Mouse (Mus musculus) spleen, adult 10 weeks (tissue): ENCODE data around the gene Pex10. TPM values are rescaled to one million over a fixed set of nuclear protein-coding genes. Genes with fewer than 3 reads are reported as not detected.

Source experiments
- polyA plus RNA-seq: library from polyadenylated mRNA; stranded (reverse); fragments of 350-450 nt; fragmentation: Illumina TruSeq; extraction: RNeasy Lipid Tissue Mini Kit (QIAGEN cat#74804); gene quantifications from one replicate; pipeline ENCODE4 v1.2.3, GENCODE M21; 2015; ENCODE audit warnings: low replicate concordance; ENCODE audit not compliant: insufficient read depth

Pex10 gene
- polyA plus RNA-seq = 6.9 TPM

DNA sequence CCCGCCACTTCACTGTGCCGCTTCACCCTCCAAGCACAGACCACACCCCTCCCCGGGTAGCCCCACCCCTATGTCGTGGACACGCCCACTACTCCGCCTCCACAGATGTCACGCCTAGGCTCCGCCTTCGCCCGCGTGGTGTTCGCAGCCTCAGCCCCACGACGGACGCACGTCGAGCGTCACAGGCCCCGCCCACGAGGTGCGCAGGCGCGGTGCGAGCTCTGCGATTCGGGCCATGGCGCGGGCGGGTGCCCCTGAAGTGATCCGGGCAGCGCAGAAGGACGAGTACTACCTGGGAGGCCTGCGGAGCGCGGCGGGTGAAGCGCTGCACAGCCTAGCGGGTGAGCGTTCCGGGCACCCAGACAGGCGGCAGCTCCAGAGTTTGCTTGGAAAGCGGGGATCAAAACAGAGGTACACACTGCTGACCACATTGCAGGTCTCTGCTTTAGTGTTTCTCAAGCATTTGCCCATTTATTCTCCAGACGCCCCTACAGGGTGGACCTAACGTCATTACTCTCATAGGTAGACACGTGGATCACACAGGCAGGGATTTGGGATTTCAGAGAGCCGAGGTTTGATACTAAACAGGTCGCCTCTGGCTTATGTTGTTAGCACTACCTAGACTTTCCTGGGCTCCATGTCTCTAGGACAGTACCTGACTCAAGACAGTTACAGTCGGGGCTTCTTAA lies at the start of gene Pex10:
Gene Pex10 (plus strand): TSS at position 183 of the 689 bp plus-strand sequence.

DNA sequence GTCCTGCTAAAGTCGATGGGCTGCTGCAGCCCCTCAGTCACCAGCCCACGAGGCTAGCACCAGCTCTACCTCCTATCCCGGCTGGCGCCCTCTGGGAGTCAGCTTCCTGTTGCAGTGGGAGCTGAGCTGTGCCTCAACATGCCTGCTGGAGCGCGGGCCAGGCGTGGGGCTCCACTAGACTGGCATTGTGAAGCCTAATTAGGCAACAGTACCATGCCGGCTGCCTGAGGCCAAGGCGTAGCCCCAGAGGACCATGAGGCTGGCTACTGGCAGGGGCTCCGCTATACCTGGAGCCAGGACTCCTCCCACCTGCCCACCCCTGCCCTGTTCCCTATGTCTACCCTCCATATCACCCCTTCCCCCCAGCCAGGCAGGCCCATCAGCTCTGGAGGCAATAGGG lies 10.1 kb upstream of the Pex10 start, which contains the start of gene Plch2:
Gene Plch2 (minus strand): TSS at position 61 of the 400 bp plus-strand sequence.

DNA sequence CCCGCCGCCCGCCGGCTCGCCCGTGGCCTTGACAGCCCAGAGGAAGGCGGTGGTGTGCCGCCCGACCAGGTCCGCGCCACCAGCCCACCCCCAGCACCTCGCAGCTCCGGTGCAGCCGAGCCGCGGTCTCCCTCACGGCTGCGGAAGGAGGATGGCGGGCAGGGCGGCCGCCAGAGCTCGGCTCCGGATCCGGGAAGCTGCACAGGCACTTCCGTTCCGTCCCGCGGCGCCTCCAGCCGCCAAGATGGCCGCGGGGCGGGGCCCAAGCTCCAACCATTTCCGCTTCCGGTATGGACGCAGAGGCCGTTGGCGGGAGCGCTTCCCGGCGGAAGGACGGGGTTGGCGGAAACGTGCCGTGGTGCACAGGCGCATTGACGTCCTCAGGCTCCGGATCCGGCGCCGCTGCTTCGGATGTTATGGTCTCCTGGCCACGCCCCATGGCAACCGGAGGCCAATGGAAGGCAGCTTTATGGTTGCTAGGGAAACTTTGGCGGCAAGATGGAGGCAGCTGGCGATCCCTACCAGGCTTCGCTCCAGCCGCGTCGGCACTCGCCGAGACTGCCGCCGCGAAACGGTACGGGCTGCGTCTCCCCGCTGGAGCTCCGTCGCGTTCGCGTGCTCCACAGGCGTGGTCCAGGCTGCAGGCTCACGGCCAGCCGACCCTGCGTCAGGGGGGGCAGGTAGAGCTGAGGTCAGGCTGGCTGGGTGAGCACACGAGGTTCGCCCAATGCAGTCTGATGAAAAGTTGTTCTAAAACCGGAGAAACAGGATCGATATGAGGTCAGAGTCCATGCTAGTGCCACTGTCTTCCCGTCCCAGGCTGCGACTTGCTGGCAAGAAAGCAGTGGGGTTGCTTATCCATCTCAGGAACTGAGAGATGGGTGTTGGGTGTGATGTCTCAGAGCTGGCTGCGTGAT lies 19.6 kb downstream of the Pex10 start, which contains the start of the genes Rer1 and Morn1:
Gene Rer1 (minus strand): TSS at position 275 of the 917 bp plus-strand sequence.
Gene Morn1 (plus strand): TSS at position 470 of the 917 bp plus-strand sequence.

Other genes starting within 250 kb of the Pex10 start
- not detected for gene Ttc34, start 229.6 kb upstream of the Pex10 start, polyA plus RNA-seq
- not detected for gene Mmel1, start 197.4 kb upstream of the Pex10 start, polyA plus RNA-seq
- gene Fam213b, start 167.9 kb upstream of the Pex10 start, polyA plus RNA-seq = 13.9 TPM
- 38.5 TPM for gene Tnfrsf14, start 138.5 kb upstream of the Pex10 start, polyA plus RNA-seq
- 0.94 TPM for gene Hes5, start 106.1 kb upstream of the Pex10 start, polyA plus RNA-seq
- 39.0 TPM for gene Pank4, start 102.9 kb upstream of the Pex10 start, polyA plus RNA-seq
- gene Plch2, start 10.2 kb upstream of the Pex10 start, polyA plus RNA-seq = not detected
- 127 TPM for gene Rer1, start 19.4 kb downstream of the Pex10 start, polyA plus RNA-seq
- 1.4 TPM for gene Morn1, start 19.6 kb downstream of the Pex10 start, polyA plus RNA-seq
- 31.9 TPM for gene Ski, start 155.6 kb downstream of the Pex10 start, polyA plus RNA-seq
- gene Faap20, start 182.8 kb downstream of the Pex10 start, polyA plus RNA-seq = 26.3 TPM